Mouse (Mus musculus): ENCODE data around the gene Krtdap.

The Krtdap gene

DNA sequence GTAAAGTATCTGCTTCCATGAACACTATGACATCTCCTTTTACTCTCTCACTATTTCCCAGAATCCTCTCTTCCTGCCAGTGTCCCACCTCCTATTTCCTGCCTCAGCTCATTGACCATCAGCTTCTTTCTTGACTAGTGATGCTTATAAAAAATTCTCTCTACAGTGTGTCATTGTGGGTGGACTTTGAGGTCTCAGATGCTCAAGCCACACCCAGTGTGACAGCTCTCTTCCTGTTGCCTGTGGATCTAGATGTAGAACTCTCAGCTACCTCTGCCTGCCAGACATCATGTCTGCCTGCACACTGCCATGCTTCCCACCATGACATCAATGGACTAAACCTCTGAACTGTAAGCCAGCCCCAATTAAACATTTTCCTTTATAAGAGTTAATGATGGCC is 49.6 kb downstream of the Krtdap start:
- DNase-seq (ENCODE audit: extremely low read depth, low read depth) = no peak

DNA sequence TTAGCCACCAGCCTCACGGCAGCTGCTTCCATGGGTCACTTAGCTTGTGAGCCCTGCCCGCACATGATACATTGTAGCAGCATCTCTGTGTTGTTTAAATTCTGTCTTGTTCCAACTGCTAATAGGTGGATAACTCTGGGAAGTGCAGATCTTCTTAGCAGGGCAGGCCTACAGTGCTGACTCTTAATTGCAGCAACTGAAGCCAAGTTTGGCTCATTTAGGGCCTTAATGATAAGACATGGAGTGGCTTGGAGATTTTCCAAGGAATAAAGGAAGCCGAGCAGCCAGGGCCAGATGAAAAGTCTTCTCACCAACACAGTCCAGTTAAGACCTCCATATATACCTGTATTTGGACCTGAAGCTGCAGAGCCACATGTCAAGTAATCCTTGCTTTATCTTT is 52.6 kb downstream of the Krtdap start:
- DNase-seq (ENCODE audit: extremely low read depth, low read depth) = no peak

Data from MEL-GATA-1-ER (cell line).